Mouse (Mus musculus) MEL (cell line): ENCODE results near the gene Uba5. TPM values are rescaled to one million over a fixed set of nuclear protein-coding genes. Genes with fewer than 3 reads are reported as not detected.

Source experiments
- DNase-seq: peaks from one replicate; pipeline ENCODE4 v3.0.0; 2011; ENCODE audit warnings: low read depth, low spot score
- H3K27ac ChIP-seq: 2 replicates; pipeline ENCODE4 v1.5.1; 2012; ENCODE audit warnings: low read depth, mild to moderate bottlenecking, control low read depth, low read length, moderate library complexity; ENCODE audit not compliant: control insufficient read depth
- H3K27me3 ChIP-seq, 2 experiments: fragments of 150-350 bp in 1 of 2; sonication (generic) in 1 of 2; 2 replicates each; pipeline ENCODE4 v1.6.1; 2012; ENCODE audit warnings: low read length in 2 of 2, mild to moderate bottlenecking in 2 of 2, improper control_type of control experiment in 1 of 2, moderate library complexity in 1 of 2; ENCODE audit not compliant: insufficient read depth in 2 of 2, control insufficient read depth in 1 of 2
- H3K36me3 ChIP-seq, 2 experiments: 2 replicates each; pipeline ENCODE4 v1.6.1; 2012 to 2014; ENCODE audit warnings: low read length in 2 of 2, improper control_type of control experiment in 1 of 2, inconsistent platforms in 1 of 2, mild to moderate bottlenecking in 1 of 2; ENCODE audit not compliant: insufficient read depth in 2 of 2, control insufficient read depth in 1 of 2
- H3K4me1 ChIP-seq, 2 experiments: fragments of 150-350 bp in 1 of 2; sonication (generic) in 1 of 2; 2 replicates each; pipeline ENCODE4 v1.6.1; 2012; ENCODE audit warnings: low read length in 2 of 2, improper control_type of control experiment in 1 of 2, mild to moderate bottlenecking in 1 of 2; ENCODE audit not compliant: insufficient read depth in 2 of 2, control insufficient read depth in 1 of 2
- H3K4me3 ChIP-seq, 2 experiments: fragments of 150-350 bp in 1 of 2; sonication (generic) in 1 of 2; 2 replicates each; pipeline ENCODE4 v1.5.1; 2012; ENCODE audit warnings: low read depth in 2 of 2, low read length in 2 of 2, mild to moderate bottlenecking in 2 of 2, moderate library complexity in 2 of 2, control low read depth in 1 of 2, improper control_type of control experiment in 1 of 2; ENCODE audit not compliant: control insufficient read depth in 1 of 2, insufficient read depth in 1 of 2
- H3K79me2 ChIP-seq: 2 replicates; pipeline ENCODE4 v1.6.1; 2012; ENCODE audit warnings: mild to moderate bottlenecking, low read length, moderate library complexity; ENCODE audit not compliant: control insufficient read depth, poor library complexity, insufficient read depth
- H3K9ac ChIP-seq: 2 replicates; pipeline ENCODE4 v1.6.1; 2012; ENCODE audit warnings: low read depth, mild to moderate bottlenecking, control low read depth, low read length, moderate library complexity; ENCODE audit not compliant: control insufficient read depth, poor library complexity, severe bottlenecking
- H3K9me3 ChIP-seq: fragments of 150-350 bp; sonication (generic); replicated peaks from 2 replicates; pipeline ENCODE4 v1.6.1; 2012; ENCODE audit warnings: mild to moderate bottlenecking, low read length, improper control_type of control experiment, moderate library complexity; ENCODE audit not compliant: insufficient read depth
- CHD1 ChIP-seq: IDR thresholded peaks from 2 replicates; pipeline ENCODE4 v1.6.1; 2012; ENCODE audit warnings: low read depth, mild to moderate bottlenecking, inconsistent platforms, low read length, improper control_type of control experiment
- CHD2 ChIP-seq: IDR thresholded peaks from 2 replicates; pipeline ENCODE4 v1.6.1; 2011; ENCODE audit warnings: low read length, improper control_type of control experiment
- CTCF ChIP-seq, 3 experiments: IDR thresholded peaks in 2 of 3; conservative IDR thresholded peaks in 1 of 3; 2 replicates each; pipeline ENCODE4 v1.5.1; 2011 to 2012; ENCODE audit warnings: low read length in 3 of 3, low read depth in 2 of 3, mild to moderate bottlenecking in 2 of 3, improper control_type of control experiment in 1 of 3, inconsistent platforms in 1 of 3, mixed read lengths in 1 of 3, moderate library complexity in 1 of 3; ENCODE audit not compliant: control insufficient read depth in 1 of 3, insufficient read depth in 1 of 3, poor library complexity in 1 of 3, severe bottlenecking in 1 of 3
- E2F4 ChIP-seq: IDR thresholded peaks from 2 replicates; pipeline ENCODE4 v1.6.1; 2011; ENCODE audit warnings: low read depth, low read length, improper control_type of control experiment, borderline replicate concordance
- ETS1 ChIP-seq: IDR thresholded peaks from 2 replicates; pipeline ENCODE4 v1.6.1; 2012; ENCODE audit warnings: low read depth, mild to moderate bottlenecking, inconsistent platforms, low read length, improper control_type of control experiment, moderate library complexity
- HCFC1 ChIP-seq: IDR thresholded peaks from 2 replicates; pipeline ENCODE4 v1.6.1; 2012; ENCODE audit warnings: low read depth, mild to moderate bottlenecking, inconsistent platforms, low read length, improper control_type of control experiment, moderate library complexity
- JUND ChIP-seq: IDR thresholded peaks from 2 replicates; pipeline ENCODE4 v1.6.1; 2011; ENCODE audit warnings: low read depth, mild to moderate bottlenecking, improper control_type of control experiment, low read length
- KAT2A ChIP-seq: conservative IDR thresholded peaks from 2 replicates; pipeline ENCODE4 v1.6.1; 2012; ENCODE audit warnings: low read depth, low read length, improper control_type of control experiment, inconsistent platforms
- MAZ ChIP-seq: IDR thresholded peaks from 2 replicates; pipeline ENCODE4 v1.6.1; 2012; ENCODE audit warnings: low read depth, mild to moderate bottlenecking, inconsistent platforms, low read length, improper control_type of control experiment
- MXI1 ChIP-seq: IDR thresholded peaks from 2 replicates; pipeline ENCODE4 v1.6.1; 2011; ENCODE audit warnings: mild to moderate bottlenecking, low read depth, low read length, improper control_type of control experiment
- POLR2A ChIP-seq, 2 experiments: IDR thresholded peaks; 2 replicates each; pipeline ENCODE4 v1.6.1; 2011 to 2012; ENCODE audit warnings: low read length in 2 of 2, mild to moderate bottlenecking in 2 of 2, control low read depth in 1 of 2, improper control_type of control experiment in 1 of 2, low read depth in 1 of 2, moderate library complexity in 1 of 2; ENCODE audit not compliant: control insufficient read depth in 1 of 2, insufficient read depth in 1 of 2, poor library complexity in 1 of 2
- TAL1 ChIP-seq: IDR thresholded peaks from 2 replicates; pipeline ENCODE4 v1.6.1; 2012; ENCODE audit warnings: mild to moderate bottlenecking, inconsistent platforms, low read length, moderate library complexity, mixed read lengths
- UBTF ChIP-seq: IDR thresholded peaks from 2 replicates; pipeline ENCODE4 v1.6.1; 2012; ENCODE audit warnings: low read depth, mild to moderate bottlenecking, inconsistent platforms, low read length, improper control_type of control experiment, moderate library complexity, borderline replicate concordance; ENCODE audit not compliant: insufficient read depth
- ZMIZ1 ChIP-seq: IDR thresholded peaks from 2 replicates; pipeline ENCODE4 v1.6.1; 2012; ENCODE audit warnings: low read depth, mild to moderate bottlenecking, inconsistent platforms, low read length, improper control_type of control experiment, moderate library complexity
- ZNF384 ChIP-seq: IDR thresholded peaks from 2 replicates; pipeline ENCODE4 v1.6.1; 2012; ENCODE audit warnings: low read depth, mild to moderate bottlenecking, inconsistent platforms, low read length, improper control_type of control experiment
- polyA plus RNA-seq, 2 experiments: library from polyadenylated mRNA; stranded (reverse) in 1 of 2; unstranded in 1 of 2; fragments of >175 nt in 1 of 2; fragments of >200 nt in 1 of 2; gene quantifications; 2 replicates each; pipeline versions ENCODE4 v1.2.1 to v1.2.4; 2012; ENCODE audit warnings: low replicate concordance in 2 of 2, low read depth in 1 of 2; ENCODE audit not compliant: insufficient read length in 2 of 2, insufficient read depth in 1 of 2, missing spikeins in 1 of 2
- total RNA-seq: library from RNA; depleted of rRNA; stranded (reverse); fragments of 300-350 nt; gene quantifications from 2 replicates; pipeline ENCODE4 v1.2.3, GENCODE M21; 2012

Gene Uba5
- total and polyA plus RNA-seq, 3 experiments, result 30.8 to 35.5 TPM; not detected in 1

GRCm38 (mm10) chr9:104107482-104107881 is 44.5 kb upstream of the Uba5 start:
- no peak for DNase-seq
- TF ChIP-seq CHD2 (no peak), CTCF (IDR thresholded peaks at IDR 0.05 in 2 of 3, conservative IDR thresholded peaks at IDR 0.05 in 1 of 3; ENCODE audit: control insufficient read depth in 1 of 3, insufficient read depth in 1 of 3, low read depth in 2 of 3, low read length in 3 of 3, poor library complexity in 1 of 3, severe bottlenecking in 1 of 3) (no peak), TAL1 (no peak), E2F4 (no peak), ZMIZ1 (no peak)
- H3K4me3 ChIP-seq, result no peak overlapping the region
- no peaks in the 10 kb centered on the region for H3K36me3 ChIP-seq
- H3K9ac ChIP-seq, result no peak overlapping the region
- H3K9me3 ChIP-seq, result no peaks in the 10 kb centered on the region; the same call in 1 of the 2 replicates
- H3K79me2 ChIP-seq, result no peaks in the 10 kb centered on the region
- no peaks in the 10 kb centered on the region for H3K27me3 ChIP-seq
- H3K27ac ChIP-seq, result no peak overlapping the region
- no peaks in the 10 kb centered on the region for H3K4me1 ChIP-seq

- Histone ChIP-seq H3K27ac (no peak overlapping the region), H3K9me3 (no peaks in the 10 kb centered on the region; the same call in 1 of the 2 replicates), H3K27me3 (no peaks in the 10 kb centered on the region), H3K4me1 (no peaks in the 10 kb centered on the region), H3K4me3 (no peak overlapping the region), H3K36me3 (no peaks in the 10 kb centered on the region), H3K9ac (no peak overlapping the region), H3K79me2 (no peaks in the 10 kb centered on the region)
- no peak for DNase-seq
- no peak for TF ChIP-seq TAL1
- TF ChIP-seq JUND, result no peak
- no peak for TF ChIP-seq ZMIZ1
- TF ChIP-seq ETS1, result no peak
- no peak for TF ChIP-seq CHD1
- TF ChIP-seq UBTF, result no peak
- no peak for TF ChIP-seq ZNF384
- no peak for TF ChIP-seq POLR2A (IDR thresholded peaks at IDR 0.05; ENCODE audit: control insufficient read depth in 1 of 2, insufficient read depth in 1 of 2, low read depth in 1 of 2, low read length in 2 of 2, poor library complexity in 1 of 2)
- no peak for TF ChIP-seq MAZ
- no peak for TF ChIP-seq MXI1
- TF ChIP-seq KAT2A, result no peak
Measured at GRCm38 (mm10) chr9:104106930-104107329, 44.0 kb upstream of the Uba5 start.

- H3K27me3 ChIP-seq, result no peaks in the 10 kb centered on the region
- H3K27ac ChIP-seq, result no peak overlapping the region
- no peaks in the 10 kb centered on the region for H3K36me3 ChIP-seq
- no peak for DNase-seq
- H3K9ac ChIP-seq, result no peak overlapping the region
- H3K79me2 ChIP-seq, result no peaks in the 10 kb centered on the region
- H3K4me3 ChIP-seq, result no peak overlapping the region
- TF ChIP-seq HCFC1, result no peak
- H3K4me1 ChIP-seq, result no peaks in the 10 kb centered on the region
- H3K9me3 ChIP-seq, result no peaks in the 10 kb centered on the region
Measured at GRCm38 (mm10) chr9:104104986-104105385, 42.1 kb upstream of the Uba5 start.
